Mouse (Mus musculus) olfactory bulb, adult 2 months (tissue): ENCODE measurements around the gene Gm5901.

ENCODE experiments used
- CTCF ChIP-seq: fragments of 200-500 bp; IDR thresholded peaks from 2 replicates; pipeline ENCODE4 v1.5.1; 2012; ENCODE audit warnings: low read depth, mild to moderate bottlenecking, low read length, moderate library complexity; ENCODE audit not compliant: insufficient read depth
- POLR2A ChIP-seq: fragments of 200-500 bp; IDR thresholded peaks from 2 replicates; pipeline ENCODE4 v1.6.1; 2012; ENCODE audit warnings: mild to moderate bottlenecking, low read depth, low read length, moderate library complexity; ENCODE audit not compliant: insufficient read depth

DNA sequence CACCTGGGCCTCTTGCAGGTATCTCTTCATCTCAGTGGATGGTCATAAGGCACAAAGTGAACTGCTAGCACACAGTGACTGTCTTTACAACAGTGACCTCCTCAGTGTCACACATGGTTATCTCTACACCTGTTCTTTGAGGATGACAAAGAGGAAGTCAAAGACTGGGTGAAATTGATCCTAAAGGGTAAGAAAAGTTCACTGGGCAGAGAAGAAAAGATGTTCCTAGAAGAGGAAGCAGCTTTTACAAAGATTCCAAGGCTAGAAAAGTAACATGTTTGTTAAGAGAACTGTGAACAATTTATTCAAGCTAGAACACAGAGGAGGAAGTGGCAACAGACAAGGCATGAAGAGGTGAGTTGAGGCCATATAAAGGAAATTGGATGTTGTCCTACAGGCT is 21.3 kb downstream of the Gm5901 start:
- no peak for TF ChIP-seq CTCF
- no peak for TF ChIP-seq POLR2A
